ENCODE assay signal across 8 mouse cellular contexts in genomic region chr3:100821276-100821675, GRCm38 (mm10). TPM values are rescaled to one million over a fixed set of nuclear protein-coding genes. Genes with fewer than 3 reads are reported as not detected.
DNase-seq lines count a peak whose midpoint lies in the region; ATAC-seq lines count a peak whose summit lies in the region.

No protein-coding gene starts in this region.

- H3K27me3 ChIP-seq in intestine, embryonic 15.5 days (replicated peaks): no peaks in the 10 kb centered on the region

- 0 out of 2 replicates have a peak, but pooled peaks cover 6% of the 10 kb centered on the region for H3K4me1 ChIP-seq in intestine, embryonic 15.5 days (replicated peaks)

- no peak overlapping the region for H3K27ac ChIP-seq in intestine, embryonic 15.5 days

- H3K4me2 ChIP-seq in intestine, embryonic 15.5 days (replicated peaks): no peak overlapping the region

- no peaks in the 10 kb centered on the region for H3K9me3 ChIP-seq in intestine, embryonic 15.5 days

- H3K36me3 ChIP-seq in intestine, embryonic 15.5 days: no peaks in the 10 kb centered on the region

- 43% methylated on average over 2 of the region's 2 CpGs for WGBS in intestine, embryonic 15.5 days

- peak; percentile 11 to 22 for DNase-seq in cerebellum, postnatal 10 days
- DNase-seq in cerebellum, adult 9-11 months: no peak
- peak; percentile 4 for DNase-seq in right cerebral cortex, postnatal 4 days
- DNase-seq in right cerebral cortex, adult 2 months (ENCODE audit: low spot score in 2 of 2): no peak
- DNase-seq in retina, embryonic 14.5 days (ENCODE audit: low spot score): peak; percentile 57
- no peak for DNase-seq in left cerebral cortex, adult 8-10 months (ENCODE audit: low spot score in 2 of 2)
- no peak for DNase-seq in gastrocnemius, postnatal 4 days (ENCODE audit: low spot score in 2 of 2)

- H3K9ac ChIP-seq in intestine, embryonic 15.5 days: no peak overlapping the region

- H3K4me3 ChIP-seq in intestine, embryonic 15.5 days (replicated peaks): no peak overlapping the region

- ATAC-seq in intestine, embryonic 15.5 days: peak; percentile 57

RNA-seq across cellular contexts. Expression of gene Vtcn1, which starts 4.0 kb away (rescaled TPM):
- polyA plus RNA-seq in intestine, embryonic 15.5 days (2015; fragmentation: Nextera tagmentation; extraction: Ambion mirVana): 0.38 and 0.42 TPM in 2 replicates
- under 1 TPM in 3 of 4 experiments, not detected in 1; 0.23 to 0.48 (median 0.36) TPM for total RNA-seq in left cerebral cortex, adult 8-10 months (2022)
- total RNA-seq in gastrocnemius, postnatal 4 days (2021): under 1 TPM in 1 of 2 experiments, not detected in 1; 0.18 TPM

Comparison
In these comparisons a context has a peak if more than half of its experiments do, and no peak if none do; other contexts are left out.
1. DNase-seq: peak in cerebellum, postnatal 10 days (2 of 2), right cerebral cortex, postnatal 4 days (single experiment) and retina, embryonic 14.5 days (single experiment); none in cerebellum, adult 9-11 months (single experiment), right cerebral cortex, adult 2 months (0 of 2), left cerebral cortex, adult 8-10 months (0 of 2) and gastrocnemius, postnatal 4 days (0 of 2).